Mouse (Mus musculus) spleen, adult 2 months (tissue): Measurements from ENCODE around the gene Hesx1. TPM values are rescaled to one million over a fixed set of nuclear protein-coding genes. Genes with fewer than 3 reads are reported as not detected.

Experiments
- DNase-seq, 2 experiments: peaks; one replicate each; pipeline versions ENCODE4 v3.0.0 to v3.0.0-alpha.2; 2012 to 2021; ENCODE audit warnings: low spot score in 2 of 2, low read depth in 1 of 2
- H3K27ac ChIP-seq: fragments of 200-500 bp; 2 replicates; pipeline ENCODE4 v1.5.1; 2012; ENCODE audit warnings: low read length, inconsistent platforms; ENCODE audit not compliant: insufficient read depth
- H3K27me3 ChIP-seq: fragments of 200-500 bp; 2 replicates; pipeline ENCODE4 v1.6.1; 2012; ENCODE audit warnings: mild to moderate bottlenecking, moderate library complexity, low read length, inconsistent platforms; ENCODE audit not compliant: control insufficient read depth, insufficient read depth
- H3K36me3 ChIP-seq: fragments of 200-500 bp; 2 replicates; pipeline ENCODE4 v1.6.1; 2012; ENCODE audit warnings: mild to moderate bottlenecking, low read length, inconsistent platforms; ENCODE audit not compliant: control insufficient read depth, insufficient read depth
- H3K4me1 ChIP-seq: fragments of 200-500 bp; 2 replicates; pipeline ENCODE4 v1.6.1; 2011; ENCODE audit warnings: inconsistent platforms; ENCODE audit not compliant: control insufficient read depth, insufficient read depth, insufficient read length
- H3K4me3 ChIP-seq: fragments of 200-500 bp; 2 replicates; pipeline ENCODE4 v1.5.1; 2011; ENCODE audit warnings: mild to moderate bottlenecking, inconsistent platforms; ENCODE audit not compliant: insufficient read depth, insufficient read length; ENCODE audit errors: extremely low read depth
- CTCF ChIP-seq: fragments of 200-500 bp; IDR thresholded peaks from 2 replicates; pipeline ENCODE4 v1.5.1; 2011; ENCODE audit warnings: mild to moderate bottlenecking, inconsistent platforms; ENCODE audit not compliant: insufficient read depth, insufficient read length, insufficient replicate concordance; ENCODE audit errors: extremely low read depth
- POLR2A ChIP-seq: fragments of 200-500 bp; IDR thresholded peaks from 2 replicates; pipeline ENCODE4 v1.6.1; 2011; ENCODE audit warnings: low read depth, low read length, inconsistent platforms
- WGBS: fragments of 180-500 bp; shearing (Covaris S2); methylation state at CpG from one replicate; pipeline ENCODE4 v1.1.7; 2018; 5-methylcytosine and 5-hydroxymethylcytosine counted together
- polyA plus RNA-seq: library from polyadenylated mRNA; depleted of rRNA; stranded (reverse); fragments of >200 nt; gene quantifications from 2 replicates; pipeline ENCODE4 v1.2.3, GENCODE M21; 2012; rRNA removed

Gene Hesx1
- polyA plus RNA-seq, 1 experiment: not detected

GRCm38 (mm10) chr14:27050560-27051510 is 56.6 kb downstream of the Hesx1 start:
- 87% methylated on average over 18 of the region's 18 CpGs for WGBS
- no peaks in the 10 kb centered on the region for H3K4me1 ChIP-seq
- no peaks in the 10 kb centered on the region for H3K36me3 ChIP-seq
- H3K27me3 ChIP-seq: no peaks in the 10 kb centered on the region
- DNase-seq: no peak
- H3K4me3 ChIP-seq: no peak overlapping the region
- no peak for TF ChIP-seq CTCF
- TF ChIP-seq POLR2A: no peak
- H3K27ac ChIP-seq: no peak overlapping the region

- WGBS: 83% methylated on average over 5 of the region's 5 CpGs
- TF ChIP-seq CTCF (no peak), POLR2A (no peak)
- Histone ChIP-seq H3K36me3 (no peaks in the 10 kb centered on the region), H3K4me3 (no peak overlapping the region), H3K27me3 (no peaks in the 10 kb centered on the region), H3K27ac (no peak overlapping the region), H3K4me1 (no peaks in the 10 kb centered on the region)
- no peak for DNase-seq
Measured at GRCm38 (mm10) chr14:27051511-27051895, 57.3 kb downstream of the Hesx1 start.

Other genes with a start within 250 kb of the Hesx1 start
- not detected in 2 replicates for gene Asb14, start 99.9 kb upstream of the Hesx1 start, polyA plus RNA-seq
- gene Appl1, start 23.2 kb upstream of the Hesx1 start, polyA plus RNA-seq: 2.5 and 2.7 TPM in 2 replicates
- gene Il17rd, start 44.5 kb downstream of the Hesx1 start, polyA plus RNA-seq: 0.99 and 1.0 TPM in 2 replicates
- gene Arhgef3, start 120.5 kb downstream of the Hesx1 start, polyA plus RNA-seq: 21.1 and 23.7 TPM in 2 replicates